Mouse (Mus musculus): ENCODE measurements around the gene Dnal1. TPM values are rescaled to one million over a fixed set of nuclear protein-coding genes. Genes with fewer than 3 reads are reported as not detected.
"Not testable (repeated sequence)": the region's sequence is repeated elsewhere in the genome, so short reads cannot be mapped to it uniquely, and the experiment has no call there.

Dnal1 gene
- 0.23 and 0.24 TPM in 2 replicates for polyA plus RNA-seq (2015; fragmentation: Nextera tagmentation; extraction: Ambion mirVana)

DNA sequence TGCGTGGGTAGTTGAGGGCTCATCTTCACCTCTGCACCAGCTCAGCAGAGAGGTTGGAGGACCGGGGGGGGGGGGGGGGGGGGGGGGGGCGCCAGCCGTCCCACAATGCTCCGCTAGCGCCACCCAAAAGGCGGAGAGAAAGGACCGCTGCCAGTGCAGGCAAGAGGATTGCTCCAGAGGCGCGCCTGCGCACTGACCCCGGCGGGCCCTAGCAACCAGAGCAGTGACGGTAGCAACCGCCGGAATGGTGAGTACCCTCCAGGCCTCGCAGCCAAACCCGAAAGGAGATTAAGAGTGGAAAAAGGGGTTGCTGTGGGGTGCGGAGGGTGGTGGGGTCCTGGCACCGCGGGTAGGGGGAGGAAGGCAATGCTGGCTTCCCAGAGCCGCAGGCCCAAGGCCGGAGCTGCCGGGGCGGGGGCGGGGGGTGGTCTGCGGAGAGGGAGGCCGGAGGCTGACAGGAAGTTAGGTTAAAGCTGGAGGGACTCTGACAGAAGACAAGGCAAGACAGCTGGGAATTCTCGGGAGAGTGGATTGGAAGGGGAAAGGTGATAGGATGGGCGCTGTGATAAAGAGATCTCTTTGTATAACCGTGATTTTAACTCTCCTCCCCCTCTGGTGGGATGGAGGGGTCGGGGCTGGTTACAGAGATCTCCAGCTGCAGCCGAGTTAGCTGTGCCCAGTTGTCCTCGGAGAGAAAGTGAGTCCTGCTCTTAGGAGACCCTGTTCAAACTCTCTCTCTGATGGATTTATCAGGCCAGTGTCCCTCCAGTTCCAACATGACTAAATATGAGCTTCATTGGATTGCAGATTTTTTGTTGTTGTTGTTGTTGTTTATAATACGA lies at the start of gene Dnal1:
Gene Dnal1, plus strand, starts transcription at position 214 of the 842 bp plus-strand sequence.
- WGBS (ENCODE audit: insufficient replicate concordance): 2% methylated on average over 30 of the region's 35 CpGs
- Histone ChIP-seq H3K36me3 (replicated peaks) (no peaks in the 10 kb centered on the region), H3K4me1 (replicated peaks) (peaks cover 10% of the 10 kb centered on the region), H3K9me3 (replicated peaks) (no peaks in the 10 kb centered on the region), H3K4me3 (replicated peaks) (peak within 1 kb of the TSS; percentile 62), H3K27me3 (no peaks in the 10 kb centered on the region), H3K4me2 (peak within 1 kb of the TSS; percentile 78), H3K9ac (peak within 1 kb of the TSS; percentile 42; the same call in 1 of the 2 replicates), H3K27ac (replicated peaks) (no peak within 1 kb of the TSS)
- peak; percentile 75 for ATAC-seq (ENCODE audit: insufficient read depth)

DNA sequence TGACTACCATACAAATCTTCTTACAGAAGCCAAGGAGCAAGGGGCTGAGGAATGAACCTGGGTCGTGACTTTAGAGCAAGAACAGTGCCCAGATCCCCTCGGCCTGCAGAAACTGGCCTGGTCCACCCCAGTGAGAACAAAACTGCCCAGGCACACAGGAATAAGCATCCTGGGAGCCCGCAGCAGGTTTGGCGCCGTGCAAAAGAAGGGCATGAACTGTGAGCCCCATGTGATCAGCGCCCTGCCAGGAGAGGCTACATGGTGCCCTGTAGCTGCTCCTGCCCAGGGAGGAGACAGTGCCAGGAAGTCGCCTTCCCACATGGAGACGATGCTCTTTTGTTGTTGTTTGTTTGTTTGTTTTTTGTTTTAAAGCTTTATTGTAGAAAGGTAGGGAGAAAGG lies 49.5 kb upstream of the Dnal1 start:
- WGBS (ENCODE audit: insufficient replicate concordance): 61% methylated on average over 8 of the region's 8 CpGs
- no peaks in the 10 kb centered on the region for H3K9me3 ChIP-seq (replicated peaks)
- H3K36me3 ChIP-seq (replicated peaks): no peaks in the 10 kb centered on the region
- no peak overlapping the region for H3K4me2 ChIP-seq
- H3K9ac ChIP-seq: no peak overlapping the region
- H3K4me1 ChIP-seq (replicated peaks): no peaks in the 10 kb centered on the region
- no peak for ATAC-seq (ENCODE audit: insufficient read depth)
- H3K4me3 ChIP-seq (replicated peaks): no peak overlapping the region
- H3K27me3 ChIP-seq: peaks cover 31% of the 10 kb centered on the region
- H3K27ac ChIP-seq (replicated peaks): no peak overlapping the region

DNA sequence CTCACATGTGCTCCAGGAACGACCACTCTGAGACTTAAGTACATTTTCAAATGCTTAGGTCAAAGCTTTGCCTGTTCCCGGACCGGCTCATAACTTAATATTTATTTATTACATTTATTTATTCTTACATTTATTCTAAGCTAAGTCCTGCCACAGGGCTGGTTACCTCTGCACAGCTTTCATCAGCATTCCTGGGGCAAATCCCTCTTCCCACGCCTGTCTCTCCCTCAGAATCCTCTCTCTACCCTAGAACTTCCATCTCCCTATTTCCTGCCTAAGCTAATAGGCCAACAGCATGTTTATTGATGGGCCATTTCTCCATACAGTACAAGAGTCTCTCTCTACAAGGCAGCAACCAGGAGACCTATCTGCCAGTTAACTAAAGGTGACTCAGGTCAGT lies 46.4 kb upstream of the Dnal1 start:
- 59% methylated on average over 4 of the region's 4 CpGs for WGBS (ENCODE audit: insufficient replicate concordance)
- peaks cover 55% of the 10 kb centered on the region for H3K27me3 ChIP-seq
- ATAC-seq (ENCODE audit: insufficient read depth): no peak
- H3K4me3 ChIP-seq (replicated peaks): no peak overlapping the region
- H3K27ac ChIP-seq (replicated peaks): no peak overlapping the region
- H3K9me3 ChIP-seq (replicated peaks): no peaks in the 10 kb centered on the region
- no peak overlapping the region for H3K9ac ChIP-seq
- no peaks in the 10 kb centered on the region for H3K4me1 ChIP-seq (replicated peaks)
- no peaks in the 10 kb centered on the region for H3K36me3 ChIP-seq (replicated peaks)
- H3K4me2 ChIP-seq: no peak overlapping the region

DNA sequence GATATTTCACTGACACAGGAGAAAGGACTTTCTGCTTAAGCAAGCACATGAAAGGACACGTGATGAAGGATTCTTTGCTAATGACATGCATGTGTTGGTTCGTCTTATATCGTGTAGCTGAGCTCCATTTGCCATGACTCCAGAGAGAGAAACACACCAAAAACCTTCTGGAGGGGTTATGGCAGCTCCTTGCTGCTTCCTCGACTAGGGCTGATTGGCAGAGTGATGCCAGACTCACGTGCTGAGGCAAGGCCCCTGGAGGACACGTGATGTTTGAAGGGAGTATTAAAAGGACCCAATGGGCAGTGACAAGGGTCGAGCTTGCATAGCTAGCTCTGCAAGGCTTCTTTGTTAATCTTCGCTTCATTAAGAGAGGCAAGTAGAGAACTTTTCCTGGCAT lies 45.9 kb upstream of the Dnal1 start:
- ATAC-seq (ENCODE audit: insufficient read depth): no peak
- WGBS (ENCODE audit: insufficient replicate concordance): 45% methylated on average over 8 of the region's 8 CpGs
- Histone ChIP-seq H3K36me3 (replicated peaks) (no peaks in the 10 kb centered on the region), H3K27ac (replicated peaks) (no peak overlapping the region), H3K9me3 (replicated peaks) (no peaks in the 10 kb centered on the region), H3K4me3 (replicated peaks) (no peak overlapping the region), H3K9ac (no peak overlapping the region), H3K4me1 (replicated peaks) (no peaks in the 10 kb centered on the region), H3K27me3 (peaks cover 58% of the 10 kb centered on the region), H3K4me2 (no peak overlapping the region)

DNA sequence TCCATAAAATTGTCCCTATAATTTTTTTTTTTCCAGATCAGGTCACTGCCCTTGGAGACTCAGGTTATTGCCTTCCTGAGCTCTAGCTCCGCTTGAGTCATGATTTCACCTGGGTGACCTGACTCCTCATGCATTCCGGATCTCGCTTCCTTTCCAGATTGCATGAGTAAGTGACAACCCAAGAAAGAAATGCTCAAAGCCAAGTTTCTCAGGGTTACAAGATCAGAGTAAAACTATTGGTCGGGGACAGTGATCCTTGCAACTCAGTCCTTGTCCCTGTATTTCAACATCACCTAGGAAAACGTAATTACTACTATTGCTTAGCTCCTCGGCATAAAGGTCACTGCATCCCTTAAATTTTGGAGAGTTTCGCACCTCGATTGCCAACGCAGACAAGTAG lies 45.2 kb upstream of the Dnal1 start, which contains the start of gene Acot5:
Gene Acot5, plus strand, starts transcription at position 340 of the 400 bp plus-strand sequence.
- Histone ChIP-seq H3K9me3 (replicated peaks) (no peaks in the 10 kb centered on the region), H3K27me3 (peaks cover 58% of the 10 kb centered on the region), H3K4me2 (peak within 1 kb of the TSS; percentile 56), H3K27ac (replicated peaks) (no peak within 1 kb of the TSS), H3K4me1 (replicated peaks) (no peaks in the 10 kb centered on the region), H3K9ac (no peak within 1 kb of the TSS), H3K4me3 (replicated peaks) (peak within 1 kb of the TSS; percentile 31), H3K36me3 (replicated peaks) (no peaks in the 10 kb centered on the region)
- ATAC-seq (ENCODE audit: insufficient read depth): no peak
- 48% methylated on average over 9 of the region's 9 CpGs for WGBS (ENCODE audit: insufficient replicate concordance)

DNA sequence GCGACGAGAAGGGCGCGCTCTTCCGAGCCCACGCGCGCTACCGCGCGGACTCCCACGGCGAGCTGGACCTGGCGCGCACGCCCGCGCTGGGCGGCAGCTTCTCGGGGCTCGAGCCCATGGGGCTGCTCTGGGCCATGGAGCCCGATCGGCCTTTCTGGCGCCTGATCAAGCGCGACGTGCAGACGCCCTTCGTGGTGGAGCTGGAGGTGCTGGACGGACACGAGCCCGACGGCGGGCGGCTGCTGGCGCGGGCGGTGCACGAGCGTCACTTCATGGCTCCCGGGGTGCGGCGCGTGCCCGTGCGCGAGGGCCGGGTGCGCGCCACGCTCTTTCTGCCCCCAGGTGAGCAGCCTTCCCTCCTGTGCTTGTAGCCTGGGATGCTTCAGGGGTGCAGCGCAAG lies 44.6 kb upstream of the Dnal1 start:
- H3K9me3 ChIP-seq (replicated peaks); ATAC-seq (ENCODE audit: insufficient read depth); H3K27ac ChIP-seq (replicated peaks); H3K9ac ChIP-seq; H3K36me3 ChIP-seq (replicated peaks); H3K4me1 ChIP-seq (replicated peaks): not testable (repeated sequence)
- H3K4me3 ChIP-seq (replicated peaks): peak overlapping the region; percentile 31
- WGBS (ENCODE audit: insufficient replicate concordance): 2% methylated on average over 47 of the region's 52 CpGs
- H3K27me3 ChIP-seq: peaks cover 58% of the 10 kb centered on the region
- peak overlapping the region; percentile 56 for H3K4me2 ChIP-seq

DNA sequence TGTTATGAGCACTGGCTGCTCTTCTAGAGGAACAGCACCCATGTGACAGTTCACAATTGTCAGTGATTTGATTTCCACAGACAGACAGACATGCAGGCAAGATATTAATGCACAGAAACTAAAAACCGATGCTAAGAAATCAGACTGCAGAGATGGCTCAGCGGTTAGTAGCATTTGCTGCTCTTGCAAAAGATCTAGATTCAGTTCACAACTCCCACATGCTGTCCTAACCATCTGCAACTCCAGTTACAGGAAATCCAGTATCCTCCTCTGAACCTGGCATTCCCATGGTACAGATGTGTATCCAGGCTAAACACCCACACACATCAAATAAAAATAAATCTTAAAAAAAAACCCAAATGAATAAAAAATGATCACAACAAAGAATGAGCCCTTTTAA lies 42.5 kb upstream of the Dnal1 start:
- H3K27me3 ChIP-seq: peaks cover 56% of the 10 kb centered on the region

DNA sequence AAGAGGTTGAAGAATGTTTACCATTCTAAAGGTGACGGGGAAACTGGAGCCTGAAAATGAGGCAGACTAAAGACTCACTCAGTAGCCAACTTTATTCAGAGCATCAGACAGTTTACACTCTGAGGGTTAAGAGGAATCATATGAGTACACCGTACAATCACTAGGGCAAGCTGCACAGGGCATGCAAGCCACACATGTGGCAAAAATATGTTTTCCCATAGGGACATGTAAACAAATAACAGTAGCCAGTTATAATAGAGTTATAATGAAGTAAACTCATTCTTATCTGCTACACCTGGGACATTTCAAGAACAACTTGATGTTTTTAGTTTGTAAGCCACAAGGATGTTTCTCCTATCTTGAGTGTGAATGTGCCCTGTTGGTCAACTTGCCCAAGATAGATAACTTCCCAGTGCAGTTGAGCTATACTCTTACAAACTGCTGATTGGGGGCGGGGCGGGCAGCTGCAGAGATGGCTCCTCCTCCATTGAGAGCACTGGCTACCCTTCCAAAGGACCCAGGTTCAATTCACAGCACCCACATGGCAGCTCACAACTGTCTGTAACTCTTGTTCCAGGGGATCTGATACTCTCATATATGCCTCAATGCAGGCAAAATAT lies 36.7 kb upstream of the Dnal1 start:
- Histone ChIP-seq H3K4me3 (replicated peaks) (no peak overlapping the region), H3K9me3 (replicated peaks) (no peaks in the 10 kb centered on the region), H3K4me2 (no peak overlapping the region), H3K36me3 (replicated peaks) (no peaks in the 10 kb centered on the region), H3K9ac (no peak overlapping the region), H3K27ac (replicated peaks) (no peak overlapping the region), H3K27me3 (peaks cover 5% of the 10 kb centered on the region), H3K4me1 (replicated peaks) (no peaks in the 10 kb centered on the region)
- ATAC-seq (ENCODE audit: insufficient read depth): no peak
- 64% methylated on average over 4 of the region's 4 CpGs for WGBS (ENCODE audit: insufficient replicate concordance)

More for the DNA sequence above, 42.5 kb upstream of the Dnal1 start:
- no peak overlapping the region for H3K4me2 ChIP-seq
- no peaks in the 10 kb centered on the region for H3K36me3 ChIP-seq (replicated peaks)
- no peaks in the 10 kb centered on the region for H3K9me3 ChIP-seq (replicated peaks)
- no peaks in the 10 kb centered on the region for H3K4me1 ChIP-seq (replicated peaks)
- H3K4me3 ChIP-seq (replicated peaks): no peak overlapping the region
- H3K9ac ChIP-seq: no peak overlapping the region
- 70% methylated on average over 2 of the region's 2 CpGs for WGBS (ENCODE audit: insufficient replicate concordance)
- no peak overlapping the region for H3K27ac ChIP-seq (replicated peaks)
- ATAC-seq (ENCODE audit: insufficient read depth): no peak

DNA sequence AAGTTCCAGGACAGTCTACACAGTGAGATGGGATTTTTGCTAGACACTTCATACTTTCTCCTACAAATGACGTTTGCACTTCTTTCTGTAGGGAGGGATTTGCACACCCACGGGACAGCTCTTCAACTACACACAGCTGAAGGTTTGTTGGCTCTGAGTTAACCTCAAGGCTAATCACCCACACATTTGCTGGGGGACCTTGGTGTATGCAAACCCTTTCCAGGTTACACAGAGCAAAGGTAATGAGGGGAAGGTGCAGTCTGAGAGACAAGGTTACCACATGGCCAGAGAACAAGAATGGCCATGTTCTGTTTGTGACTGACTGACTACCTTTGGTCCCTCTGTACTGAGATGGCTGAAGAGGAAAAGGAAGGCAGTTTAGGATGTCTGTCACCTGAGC lies 30.3 kb upstream of the Dnal1 start:
- no peak overlapping the region for H3K9ac ChIP-seq
- ATAC-seq (ENCODE audit: insufficient read depth): no peak
- no peaks in the 10 kb centered on the region for H3K9me3 ChIP-seq (replicated peaks)
- H3K27me3 ChIP-seq: no peaks in the 10 kb centered on the region
- WGBS (ENCODE audit: insufficient replicate concordance): 66% methylated on average over 2 of the region's 2 CpGs
- no peak overlapping the region for H3K4me3 ChIP-seq (replicated peaks)
- H3K4me2 ChIP-seq: no peak overlapping the region
- H3K4me1 ChIP-seq (replicated peaks): no peaks in the 10 kb centered on the region
- H3K36me3 ChIP-seq (replicated peaks): no peaks in the 10 kb centered on the region
- H3K27ac ChIP-seq (replicated peaks): no peak overlapping the region

DNA sequence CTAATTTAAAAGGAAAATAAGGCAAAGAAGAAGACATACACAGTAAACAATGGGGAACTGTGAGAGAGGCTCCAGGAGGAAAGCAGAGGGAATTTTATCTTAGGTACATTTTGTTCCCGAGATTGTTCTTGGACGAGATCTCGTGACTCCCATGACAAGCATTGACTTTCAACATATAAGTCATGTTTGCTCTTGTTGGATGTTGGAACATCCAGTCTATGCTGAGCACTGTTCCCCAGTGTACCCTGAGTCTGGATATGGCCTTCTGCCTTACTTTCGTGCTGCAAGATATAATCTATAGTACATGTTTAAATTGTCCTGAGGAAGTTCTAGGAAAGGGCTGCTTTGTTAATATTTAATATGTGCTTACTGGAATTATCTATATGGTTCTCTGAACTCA lies 29.6 kb upstream of the Dnal1 start:
- ATAC-seq (ENCODE audit: insufficient read depth): no peak
- Histone ChIP-seq H3K4me3 (replicated peaks) (no peak overlapping the region), H3K9ac (no peak overlapping the region), H3K9me3 (replicated peaks) (no peaks in the 10 kb centered on the region), H3K4me1 (replicated peaks) (no peaks in the 10 kb centered on the region), H3K27me3 (no peaks in the 10 kb centered on the region), H3K36me3 (replicated peaks) (no peaks in the 10 kb centered on the region), H3K27ac (replicated peaks) (no peak overlapping the region), H3K4me2 (no peak overlapping the region)
- WGBS (ENCODE audit: insufficient replicate concordance): 59% methylated on average over 4 of the region's 4 CpGs

DNA sequence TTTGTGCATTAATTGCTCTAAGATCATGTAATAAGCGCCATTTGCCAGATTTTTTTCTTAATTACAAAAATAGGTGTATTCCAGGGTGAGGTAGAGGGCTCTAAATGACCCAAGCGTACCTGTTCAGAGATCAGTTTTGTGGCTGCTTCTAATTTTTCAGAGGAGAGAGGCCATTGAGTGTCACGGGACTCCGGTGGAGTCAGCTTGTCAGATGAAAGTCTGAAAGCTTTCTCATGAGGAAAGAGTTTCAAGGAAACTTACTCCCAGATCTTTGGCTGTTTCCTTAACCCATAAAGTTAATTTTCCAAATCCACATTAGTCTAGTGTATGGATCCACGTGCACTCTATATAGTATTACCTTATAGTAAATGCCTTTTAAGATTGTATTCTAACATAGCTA lies 19.5 kb upstream of the Dnal1 start:
- H3K36me3 ChIP-seq (replicated peaks); H3K9ac ChIP-seq; H3K9me3 ChIP-seq (replicated peaks); H3K4me2 ChIP-seq; H3K4me1 ChIP-seq (replicated peaks); H3K27me3 ChIP-seq; H3K4me3 ChIP-seq (replicated peaks); H3K27ac ChIP-seq (replicated peaks); ATAC-seq (ENCODE audit: insufficient read depth): not testable (repeated sequence)
- WGBS (ENCODE audit: insufficient replicate concordance): 60% methylated on average over 5 of the region's 5 CpGs
